Mouse (Mus musculus) MN1 (cell line): ENCODE results near the gene Smad3.

Experiments used
- DNase-seq: peaks from one replicate; pipeline ENCODE4 v3.0.0-alpha.2; 2016; ENCODE audit warnings: low spot score

Smad3 gene

DNA sequence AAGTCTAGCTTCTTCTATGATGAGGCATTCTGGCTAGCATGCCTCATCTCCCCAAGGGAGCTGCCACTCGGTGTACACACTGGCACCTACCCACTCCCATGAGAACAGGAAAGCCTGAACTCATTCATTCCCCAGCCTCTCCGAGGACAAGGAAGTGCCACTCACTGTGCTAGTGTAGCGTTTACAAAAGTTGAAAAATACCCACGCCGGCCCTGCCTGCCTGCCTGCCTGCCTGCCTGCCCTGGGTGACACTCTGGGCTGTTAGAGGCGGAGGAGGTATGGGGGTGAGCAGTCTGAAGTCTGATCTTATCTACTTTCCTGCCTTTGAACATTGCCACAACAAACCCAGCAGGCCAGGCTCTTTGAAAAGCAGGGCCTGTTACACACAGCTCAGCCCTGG lies 37.1 kb downstream of the Smad3 start:
- peak; percentile 38 for DNase-seq

DNA sequence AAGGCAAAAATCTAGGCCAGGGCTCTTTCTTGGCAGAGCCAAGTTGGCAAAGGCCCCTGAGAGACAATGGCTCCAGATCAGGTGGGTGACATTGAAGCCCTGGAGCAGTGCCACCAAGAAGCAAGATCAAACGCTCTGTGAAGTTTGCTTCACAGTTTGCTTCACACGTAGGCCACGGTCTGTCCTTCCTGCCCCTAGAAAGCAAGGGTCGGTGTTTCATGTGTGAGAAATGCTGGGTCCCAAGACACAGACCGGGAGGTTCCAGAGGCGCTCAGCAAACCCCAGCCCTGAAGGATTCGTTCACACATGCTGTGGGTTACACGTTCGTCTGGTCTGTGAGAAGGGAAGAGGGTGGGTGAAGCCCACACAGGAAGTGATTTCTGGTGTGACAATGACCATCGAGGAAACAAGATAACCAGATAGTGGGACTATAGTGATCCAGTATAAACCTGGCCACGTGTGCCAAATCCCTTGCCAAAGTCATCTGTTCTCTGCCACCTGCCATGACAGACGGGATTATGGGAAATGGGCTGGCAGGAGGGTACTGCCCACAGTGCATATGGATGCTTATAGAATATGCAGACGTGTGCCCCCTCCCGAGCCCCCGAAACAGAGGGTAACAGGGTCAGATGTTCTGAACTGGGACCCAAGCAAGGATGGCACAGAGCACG lies 37.9 kb downstream of the Smad3 start:
- no peak for DNase-seq

DNA sequence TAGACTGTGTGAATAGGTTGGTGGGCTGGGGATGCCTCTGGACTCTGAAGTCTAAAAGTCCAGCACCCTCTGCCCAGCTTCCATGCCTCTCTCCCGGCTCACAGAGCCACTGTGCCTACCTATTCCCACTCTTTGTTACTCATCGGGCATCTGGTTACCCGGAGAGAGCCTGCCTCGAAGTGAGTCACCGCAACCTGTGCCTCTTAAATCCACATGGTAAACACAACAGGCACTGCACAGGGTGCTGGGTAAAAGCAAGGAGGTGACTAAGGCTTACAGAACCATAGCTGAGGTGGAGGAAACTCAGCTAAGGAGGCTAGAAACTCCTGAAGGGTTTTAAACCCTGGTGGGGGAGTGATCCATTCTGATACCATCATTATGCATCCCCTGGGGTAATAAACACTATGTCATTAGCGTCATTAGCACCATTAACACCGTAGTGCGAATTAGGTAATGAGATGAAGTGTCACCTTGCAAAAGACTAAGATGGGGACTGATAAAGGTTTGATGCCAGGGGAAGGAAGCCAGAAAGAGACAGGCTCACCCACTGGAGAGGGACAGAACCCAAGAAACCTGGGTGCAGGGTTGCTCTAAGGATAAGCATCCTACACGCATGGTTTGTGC lies 38.9 kb downstream of the Smad3 start:
- peak; percentile 74 for DNase-seq

DNA sequence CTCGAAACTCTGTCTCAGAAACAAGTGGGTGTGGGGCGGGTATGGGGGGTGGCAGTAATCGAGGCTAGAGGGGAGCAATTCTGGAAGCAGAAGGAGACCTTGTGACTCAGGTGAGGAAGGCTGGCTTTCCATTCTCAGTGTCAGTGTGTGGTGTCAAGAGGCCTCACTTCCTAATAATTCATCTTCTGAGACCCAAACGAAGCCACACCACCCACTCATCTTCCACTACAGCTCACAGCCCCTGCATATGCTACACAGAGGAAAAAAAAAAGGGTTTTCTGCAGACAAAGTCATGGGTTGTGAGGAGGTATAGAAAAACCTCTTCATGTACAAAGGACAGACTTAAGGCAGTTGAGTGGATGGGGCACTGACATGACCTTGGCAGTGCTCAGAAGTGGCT lies 39.6 kb downstream of the Smad3 start:
- DNase-seq, result no peak

DNA sequence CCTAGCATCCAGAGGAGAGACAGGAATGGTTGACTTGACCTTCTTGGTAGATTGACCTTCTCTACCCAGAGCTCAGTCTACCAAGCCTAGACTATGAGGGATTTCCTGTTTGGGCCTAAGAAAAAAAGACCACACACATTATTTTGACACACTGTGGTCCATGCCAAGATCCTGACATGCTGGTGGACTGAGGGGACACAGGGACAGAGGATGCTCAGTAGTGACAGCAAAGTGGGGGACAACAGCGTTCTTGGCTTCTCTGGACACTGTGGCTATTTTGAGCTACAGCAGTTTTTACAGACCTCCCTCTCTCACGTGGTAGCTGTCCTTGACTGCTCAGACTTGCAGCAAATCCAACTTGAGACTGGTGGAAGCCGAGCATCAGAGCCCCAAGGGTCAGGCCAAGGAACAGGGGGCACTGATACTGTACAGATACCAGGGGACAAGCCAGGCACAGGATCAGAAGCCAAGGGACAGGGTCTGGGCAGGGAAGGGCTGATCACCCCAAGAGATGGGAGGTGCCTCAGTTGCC lies 40.3 kb downstream of the Smad3 start:
- DNase-seq, result no peak

DNA sequence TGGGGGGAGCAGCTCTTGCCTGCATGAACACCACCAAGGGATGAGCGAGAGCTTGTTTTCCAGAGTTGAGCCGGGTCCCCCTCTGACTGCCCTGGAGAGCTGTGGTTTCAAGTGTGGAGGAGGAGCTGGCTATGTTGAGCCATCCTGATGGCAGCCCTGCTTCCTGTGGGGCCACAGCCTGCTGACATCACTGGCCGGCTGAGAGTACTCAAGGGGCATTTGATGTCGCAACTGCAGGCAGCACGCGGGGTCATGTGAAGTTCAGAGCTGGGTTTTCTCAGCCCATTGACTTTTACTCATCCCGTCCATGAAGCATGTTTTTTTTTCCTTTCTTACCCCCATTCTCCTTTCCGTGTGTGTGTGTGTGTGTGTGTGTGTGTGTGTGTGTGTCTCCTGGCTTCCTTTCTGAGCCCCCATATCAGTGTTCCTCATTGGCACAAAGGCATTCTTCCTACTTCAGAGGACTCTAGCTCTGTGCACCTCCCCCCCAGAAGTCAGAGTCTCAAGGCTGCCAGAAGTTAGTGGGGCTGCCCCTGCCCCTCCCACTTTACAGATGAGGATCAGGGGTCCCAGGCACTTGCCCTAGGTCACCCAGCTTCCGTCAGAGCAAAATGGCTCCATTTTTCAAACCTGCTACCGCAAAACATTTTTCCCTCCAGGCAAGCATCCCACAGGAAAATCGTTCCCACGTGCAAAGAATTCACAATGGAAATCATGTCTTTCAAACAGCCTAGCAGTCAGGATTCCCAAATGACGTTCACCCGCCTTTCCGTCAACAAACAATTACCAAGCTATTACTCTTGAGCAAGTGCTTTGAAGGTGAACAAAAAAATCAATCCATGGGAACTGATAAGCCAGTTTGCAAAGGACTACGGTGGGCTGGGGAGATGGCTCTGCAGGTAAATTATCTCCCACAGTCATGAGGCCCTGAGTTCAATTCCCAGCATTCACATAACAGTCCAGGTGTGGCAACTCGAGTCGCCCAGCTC lies 41.4 kb downstream of the Smad3 start:
- peak; percentile 60 for DNase-seq

DNA sequence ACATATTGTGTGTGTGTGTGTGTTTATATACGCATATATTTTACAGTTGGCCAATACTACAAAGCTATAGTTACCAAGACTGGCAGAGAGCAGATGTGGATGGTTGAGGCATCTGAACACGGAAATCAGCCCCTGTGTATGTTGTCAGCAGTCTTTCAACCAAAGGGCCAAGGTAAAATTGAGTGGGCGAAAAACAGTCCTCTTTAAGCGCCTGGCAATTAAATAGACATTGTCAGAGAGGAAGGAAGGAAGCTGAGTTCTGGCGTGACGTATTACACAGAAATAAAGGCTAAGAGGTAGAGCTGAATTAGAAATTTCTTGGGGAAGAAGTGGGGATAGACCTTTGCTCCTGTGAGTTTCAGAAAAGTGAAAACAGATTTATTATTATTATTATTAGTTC lies 43.2 kb downstream of the Smad3 start:
- no peak for DNase-seq

DNA sequence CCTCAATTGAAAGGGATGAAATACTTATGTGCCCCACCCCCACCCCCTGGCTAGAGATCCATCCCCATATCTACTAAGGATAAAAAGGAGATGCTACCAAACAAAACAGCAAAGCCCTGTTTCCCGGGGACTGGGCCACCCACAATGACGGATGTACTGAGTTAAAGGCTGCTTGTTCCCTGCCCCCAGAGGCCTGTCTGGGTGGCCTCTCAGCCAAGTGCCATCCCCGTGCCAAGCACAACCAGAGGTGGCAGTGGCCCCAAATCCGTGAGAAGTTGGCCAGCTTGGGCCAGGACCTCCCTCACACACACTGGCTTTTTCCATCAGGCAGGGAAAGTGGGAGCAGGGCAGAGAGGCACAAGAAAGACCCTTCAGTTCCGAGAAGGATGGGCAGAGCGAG lies 45.0 kb downstream of the Smad3 start:
- DNase-seq, result no peak

DNA sequence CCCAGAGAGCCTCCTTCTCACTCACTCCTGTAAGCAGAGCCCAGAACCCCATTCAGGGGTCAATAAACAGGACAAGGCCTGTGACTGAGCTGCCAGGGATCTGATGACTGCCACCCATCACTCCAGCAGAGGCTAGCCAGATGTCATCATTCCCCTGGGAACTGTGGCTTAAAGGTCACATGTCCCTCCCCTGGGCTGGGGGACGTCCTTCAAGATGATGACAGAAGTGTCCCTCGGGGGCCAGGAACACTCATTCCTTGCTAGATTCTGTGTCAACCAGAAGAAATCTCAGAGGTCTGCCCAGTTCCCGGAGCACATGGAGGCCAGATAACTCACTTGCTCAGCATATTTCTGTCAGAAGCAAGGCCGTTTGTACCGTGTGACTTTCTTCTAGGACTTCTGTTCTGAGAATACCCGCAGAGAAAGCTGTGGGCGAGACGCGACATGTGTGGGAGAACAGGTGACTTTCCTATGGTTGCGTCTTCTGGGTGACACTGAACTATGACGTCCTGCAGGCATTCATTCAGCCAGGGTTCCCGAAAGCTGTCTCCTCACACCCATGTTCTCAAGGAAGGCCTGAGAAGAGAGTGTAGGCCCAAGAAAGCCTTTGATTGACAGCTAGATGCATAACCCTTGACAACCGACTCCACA lies 46.1 kb downstream of the Smad3 start:
- peak; percentile 43 for DNase-seq

DNA sequence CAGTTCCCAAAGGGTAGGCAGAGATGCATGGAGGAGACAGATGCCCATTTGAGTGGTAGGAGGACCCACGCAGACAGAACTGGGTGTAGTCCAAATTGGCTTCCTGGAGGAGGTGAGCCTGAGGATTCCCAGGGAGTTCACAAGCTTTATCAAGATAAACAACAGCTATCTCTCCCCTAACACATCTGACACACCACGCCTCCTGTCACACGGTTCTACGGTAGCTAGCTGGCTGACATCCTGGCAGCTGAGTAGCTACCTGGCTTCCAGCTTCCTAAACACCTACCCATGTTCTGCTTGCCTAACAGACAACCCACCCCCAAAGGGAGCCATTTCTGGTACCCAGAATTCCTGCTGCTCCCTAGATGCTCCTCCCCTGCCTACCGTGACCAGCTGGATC lies 47.9 kb downstream of the Smad3 start:
- no peak for DNase-seq

DNA sequence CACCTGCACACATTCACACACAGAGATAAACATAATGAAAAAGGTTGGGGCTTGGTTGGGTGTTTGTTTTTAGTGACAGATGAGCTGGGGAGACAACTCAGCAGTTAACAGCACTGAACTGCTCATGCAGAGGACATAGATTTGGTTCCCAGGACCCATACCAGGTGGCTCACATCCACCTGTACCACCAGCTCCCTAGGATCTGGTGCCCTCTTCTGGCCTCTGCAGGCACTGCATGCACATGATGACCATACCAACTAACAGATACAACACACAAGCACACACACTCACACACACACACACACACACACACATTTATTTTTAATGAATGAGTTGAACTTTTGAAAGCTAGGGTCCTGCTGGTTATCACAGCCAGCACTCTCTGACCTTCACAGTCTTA lies 48.5 kb downstream of the Smad3 start:
- DNase-seq, result no peak

DNA sequence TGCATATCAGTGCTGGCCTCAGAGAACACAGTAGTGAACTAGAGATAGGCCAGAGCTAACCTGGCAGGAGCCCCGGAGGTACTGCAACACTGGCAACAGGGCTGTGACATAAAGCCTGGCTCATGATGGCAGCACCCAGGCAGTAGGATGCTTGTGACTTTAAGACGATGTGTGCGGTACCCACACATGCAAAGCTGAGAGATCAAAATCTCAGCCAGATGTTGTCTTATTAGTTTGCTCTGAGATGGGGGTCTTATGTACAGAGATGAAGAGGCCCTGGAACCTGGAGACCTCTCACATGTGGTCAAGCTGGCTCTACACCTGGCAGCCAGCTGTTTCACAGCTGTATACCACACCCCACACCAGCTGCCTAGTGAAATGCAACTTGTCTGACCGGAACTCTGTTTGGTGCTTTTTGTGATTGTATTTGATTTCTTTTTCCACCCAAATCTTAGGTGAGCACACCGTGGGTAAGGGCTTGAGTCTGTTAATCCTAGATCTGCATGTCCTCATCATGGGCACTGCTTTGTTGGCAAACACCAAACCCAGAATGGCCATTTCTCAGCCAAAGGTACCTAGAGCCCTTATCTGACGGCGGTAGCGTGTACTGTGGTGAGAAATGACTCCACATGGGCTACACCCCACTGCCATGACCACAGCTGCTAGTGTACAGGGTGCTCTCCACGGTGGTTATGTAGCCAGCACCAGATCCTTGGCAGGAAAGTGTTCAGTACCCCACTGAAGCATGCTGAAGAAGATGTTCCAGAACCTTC lies 49.8 kb downstream of the Smad3 start:
- no peak for DNase-seq

DNA sequence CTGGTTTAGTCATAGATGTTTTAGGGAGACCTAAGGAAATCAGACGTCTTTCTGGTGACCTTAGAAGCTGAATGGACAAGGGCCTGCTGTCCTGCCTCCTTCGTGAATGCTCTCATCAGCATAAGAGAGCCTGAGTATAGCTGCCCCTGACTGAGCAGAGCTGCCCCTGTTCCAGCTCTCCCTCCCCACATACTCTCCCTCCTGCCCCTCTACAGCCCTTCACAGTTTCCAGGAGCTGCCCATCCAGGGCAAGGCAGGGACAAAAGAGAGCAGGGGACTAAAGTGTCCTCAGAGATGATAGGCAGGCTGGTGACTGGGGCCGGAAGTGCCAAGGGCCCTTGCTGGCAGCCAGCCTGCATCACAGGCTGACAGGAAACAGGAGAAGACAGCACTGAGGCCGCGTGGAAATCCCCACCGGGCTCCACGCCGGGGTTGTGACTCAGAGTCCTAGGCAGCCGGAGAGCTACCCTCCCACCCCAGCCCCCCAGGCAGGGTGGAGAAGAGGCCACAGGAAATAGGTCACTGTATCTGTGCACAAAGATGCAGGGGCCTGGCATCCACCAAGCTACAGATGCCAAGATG lies 51.6 kb downstream of the Smad3 start:
- peak; percentile 75 for DNase-seq

DNA sequence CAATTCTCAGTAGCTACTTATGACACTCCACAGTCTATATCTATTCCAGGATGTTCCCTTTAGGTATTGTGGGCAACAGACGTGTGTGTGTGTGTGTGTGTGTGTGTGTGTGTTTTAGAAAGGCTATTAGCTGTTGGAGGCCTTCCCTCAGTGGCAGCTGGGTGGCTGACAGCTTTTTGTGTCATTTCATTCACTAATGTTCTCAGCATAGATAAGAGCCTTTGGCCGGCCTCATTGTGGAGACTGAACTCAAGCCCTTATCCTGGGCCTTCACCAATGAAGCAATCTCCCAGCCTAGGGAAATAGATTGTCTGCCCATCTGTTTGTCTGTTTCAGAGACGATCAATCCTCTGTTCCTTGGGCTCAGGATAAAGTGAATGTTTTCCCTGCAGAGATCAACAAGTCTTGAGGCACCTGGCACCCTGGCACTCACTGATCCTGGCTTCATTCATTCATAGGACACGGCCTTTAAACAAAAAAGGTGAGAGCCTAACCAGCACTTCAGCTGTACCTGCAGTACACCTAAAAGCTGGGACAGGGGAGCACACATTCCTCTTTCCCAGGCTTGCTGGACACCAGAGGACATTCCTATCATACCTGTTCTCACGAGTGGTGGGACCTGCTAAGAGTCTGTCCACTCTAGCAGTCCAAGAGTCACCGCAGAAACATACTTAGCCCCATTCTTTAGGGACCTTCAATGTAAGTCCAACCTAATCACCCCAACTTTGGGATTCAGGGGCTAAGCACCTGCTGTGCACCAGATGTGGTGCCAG lies 52.6 kb downstream of the Smad3 start:
- no peak for DNase-seq

DNA sequence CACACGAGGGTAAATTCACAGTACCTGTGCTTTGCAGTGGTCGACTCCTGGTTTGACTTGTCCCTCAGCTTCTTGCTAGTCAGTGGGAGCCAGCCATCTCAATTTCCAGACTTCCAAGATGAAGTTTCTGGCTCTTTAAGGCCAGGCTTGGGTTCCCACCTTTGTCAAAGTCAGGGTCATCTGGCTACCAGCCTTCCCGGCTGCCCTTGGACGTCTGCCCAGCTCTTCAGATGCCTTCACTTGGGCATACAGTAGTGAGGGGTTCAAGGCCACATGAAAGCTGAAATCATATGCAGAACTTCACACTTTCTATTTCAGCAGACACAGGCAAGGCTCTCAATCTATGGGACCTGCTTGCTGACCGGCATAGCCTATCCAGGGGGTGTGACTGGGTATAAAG lies 53.7 kb downstream of the Smad3 start:
- DNase-seq, result no peak

DNA sequence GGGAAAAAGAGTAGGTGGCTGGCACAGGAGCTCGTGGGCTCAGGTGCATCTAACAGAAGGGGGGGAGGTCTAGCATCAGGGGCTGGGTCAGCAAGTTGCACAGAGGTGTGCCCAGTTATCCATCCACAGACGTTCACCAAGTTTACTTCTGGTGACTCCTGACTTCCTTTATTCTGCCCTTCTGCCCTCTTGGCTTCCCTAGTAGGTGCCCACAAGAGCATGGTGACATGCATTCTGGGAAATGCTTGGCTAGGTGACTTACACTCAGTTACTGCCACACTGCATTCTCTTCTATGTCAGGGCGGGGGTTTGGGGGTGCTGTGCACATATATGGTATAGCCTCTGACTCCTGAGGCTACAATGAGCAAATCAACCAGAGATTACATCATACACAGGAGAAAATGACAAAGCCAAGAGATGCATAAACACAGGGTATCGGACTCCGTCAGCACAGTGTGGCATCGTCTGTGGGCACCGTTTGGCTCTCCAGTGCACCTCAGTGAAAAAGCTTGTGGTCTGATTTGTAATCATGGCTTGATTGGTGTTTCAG lies 54.5 kb downstream of the Smad3 start:
- DNase-seq, result no peak

DNA sequence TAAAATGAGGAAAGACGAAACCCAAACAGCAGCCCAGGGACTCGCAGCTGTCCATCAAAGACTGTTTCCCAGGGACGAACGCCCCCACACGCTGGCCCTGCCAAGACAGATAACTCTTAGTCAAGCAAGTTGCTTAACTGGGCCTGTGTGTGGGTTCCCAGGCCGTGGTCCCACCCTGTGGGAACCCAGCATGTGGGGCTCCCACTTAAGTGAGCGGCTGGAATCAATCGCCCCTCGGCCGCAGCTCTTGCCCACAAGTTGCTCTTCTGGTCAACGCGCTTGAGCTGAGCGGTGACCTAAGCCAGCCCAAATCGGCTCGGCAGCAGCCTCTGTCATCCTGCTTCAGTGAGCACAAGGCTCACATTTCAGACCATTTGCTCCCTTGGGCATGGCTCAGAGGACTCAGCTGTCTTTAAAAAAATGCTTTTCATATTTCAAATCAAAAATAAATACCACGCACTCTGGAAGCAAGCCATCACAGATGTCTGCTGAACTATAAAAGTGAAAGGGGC lies 55.2 kb downstream of the Smad3 start:
- no peak for DNase-seq

DNA sequence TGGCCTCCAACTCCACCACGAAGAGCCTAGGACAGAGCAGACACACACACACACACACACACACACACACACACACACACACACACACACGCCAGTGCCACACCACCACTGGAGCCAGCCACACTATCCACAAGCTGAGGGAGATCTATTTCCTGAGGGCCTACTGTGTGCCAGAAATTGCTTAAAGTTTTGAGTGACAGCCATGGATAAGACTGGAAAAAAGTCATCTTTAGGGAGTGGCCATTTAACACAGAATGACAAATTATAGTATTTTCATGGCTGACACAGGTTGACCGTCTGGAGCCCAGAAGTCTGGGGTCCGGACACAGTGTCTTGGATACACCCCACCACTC lies 55.9 kb downstream of the Smad3 start:
- DNase-seq, result no peak

DNA sequence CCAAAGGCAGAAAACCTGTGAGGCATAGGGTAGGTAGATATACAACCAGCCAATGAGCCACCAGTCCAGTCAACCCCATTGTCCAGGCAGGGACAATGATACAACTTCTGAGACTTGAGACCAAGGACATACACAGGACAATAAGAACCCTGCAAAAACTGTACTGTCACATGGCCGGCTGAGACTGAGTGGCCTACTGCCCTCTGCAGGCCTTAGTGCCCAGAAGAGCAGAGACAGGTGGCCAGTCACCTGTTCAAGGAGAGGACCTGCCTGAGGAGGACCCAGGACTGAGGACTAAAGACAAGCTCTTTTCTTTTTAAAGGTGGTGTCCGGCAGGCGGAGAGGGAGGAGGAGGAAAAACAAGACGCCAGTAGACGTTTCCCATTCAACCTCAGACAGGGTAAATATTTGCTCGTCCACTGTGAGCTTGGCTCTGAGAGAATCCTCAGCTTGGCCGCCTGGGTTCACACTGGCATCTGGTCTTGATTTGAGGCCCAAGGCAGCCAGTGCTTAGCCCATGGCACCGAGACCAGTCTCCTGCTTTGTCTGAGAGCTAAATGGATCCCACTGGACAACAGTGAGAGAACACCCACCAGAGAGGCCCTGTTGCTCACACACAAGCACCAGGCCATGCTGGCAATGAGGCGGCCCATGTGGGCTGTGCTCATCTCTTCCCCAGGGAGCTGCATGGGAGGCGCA lies 56.4 kb downstream of the Smad3 start:
- no peak for DNase-seq
